Mouse (Mus musculus) CH12.LX (cell line): ENCODE results near the gene Chchd6. TPM values are rescaled to one million over a fixed set of nuclear protein-coding genes. Genes with fewer than 3 reads are reported as not detected.

ENCODE experiments used
- DNase-seq: peaks from one replicate; pipeline ENCODE4 v3.0.0-alpha.2; 2013; ENCODE audit errors: extremely low read depth
- H3K27ac ChIP-seq: 2 replicates; pipeline ENCODE4 v1.5.1; 2012; ENCODE audit warnings: low read depth, mild to moderate bottlenecking, control low read depth, moderate library complexity; ENCODE audit not compliant: insufficient read depth
- H3K27me3 ChIP-seq: replicated peaks from 2 replicates; pipeline ENCODE3; 2012; ENCODE audit warnings: inconsistent platforms
- H3K36me3 ChIP-seq, 2 experiments: replicated peaks in 1 of 2; 2 replicates each; pipeline versions ENCODE3 to v1.6.1; 2012; ENCODE audit warnings: inconsistent platforms in 1 of 2, low read length in 1 of 2, mild to moderate bottlenecking in 1 of 2, mixed read lengths in 1 of 2, moderate library complexity in 1 of 2; ENCODE audit not compliant: control insufficient read depth in 1 of 2, insufficient read depth in 1 of 2
- H3K4me1 ChIP-seq, 2 experiments: 2 replicates each; pipeline ENCODE4 v1.6.1; 2012; ENCODE audit warnings: inconsistent platforms in 1 of 2, moderate library complexity in 1 of 2; ENCODE audit not compliant: insufficient read depth in 2 of 2, control insufficient read depth in 1 of 2
- H3K4me2 ChIP-seq: 2 replicates; pipeline ENCODE4 v1.6.1; 2012; ENCODE audit warnings: low read depth, mild to moderate bottlenecking, control low read depth; ENCODE audit not compliant: poor library complexity, insufficient read depth, severe bottlenecking
- H3K4me3 ChIP-seq, 3 experiments: fragments of 150-350 bp in 1 of 3; sonication (generic) in 1 of 3; replicated peaks in 1 of 3; 2 replicates each; pipeline versions ENCODE3 to v1.5.1; 2011 to 2012; ENCODE audit warnings: low read depth in 2 of 3, low read length in 2 of 3, mild to moderate bottlenecking in 2 of 3, moderate library complexity in 2 of 3, control low read depth in 1 of 3, improper control_type of control experiment in 1 of 3, inconsistent platforms in 1 of 3, mixed read lengths in 1 of 3; ENCODE audit not compliant: poor library complexity in 1 of 3
- H3K79me2 ChIP-seq: replicated peaks from 2 replicates; pipeline ENCODE4 v1.6.1; 2012; ENCODE audit warnings: mild to moderate bottlenecking, moderate library complexity; ENCODE audit not compliant: control insufficient read depth, poor library complexity, insufficient read depth, severe bottlenecking; ENCODE audit errors: extremely low read depth
- H3K9ac ChIP-seq: 2 replicates; pipeline ENCODE4 v1.6.1; 2012; ENCODE audit warnings: low read depth, mild to moderate bottlenecking, control low read depth, moderate library complexity; ENCODE audit not compliant: insufficient read depth
- H3K9me3 ChIP-seq: replicated peaks from 2 replicates; pipeline ENCODE3; 2012; ENCODE audit warnings: low read length, inconsistent platforms, mixed read lengths
- CHD1 ChIP-seq: IDR thresholded peaks from 2 replicates; pipeline ENCODE4 v1.6.1; 2012; ENCODE audit warnings: low read depth, low read length, improper control_type of control experiment, inconsistent platforms
- ETS1 ChIP-seq: conservative IDR thresholded peaks from 2 replicates; pipeline ENCODE4 v1.6.1; 2012; ENCODE audit warnings: low read depth, mild to moderate bottlenecking, inconsistent platforms, low read length, improper control_type of control experiment, moderate library complexity
- JUND ChIP-seq: conservative IDR thresholded peaks from 2 replicates; pipeline ENCODE4 v1.6.1; 2011; ENCODE audit warnings: low read depth, low read length, improper control_type of control experiment
- MAFK ChIP-seq: IDR thresholded peaks from 2 replicates; pipeline ENCODE4 v1.6.1; 2011; ENCODE audit warnings: low read length, improper control_type of control experiment; ENCODE audit not compliant: insufficient replicate concordance
- MYC ChIP-seq: IDR thresholded peaks from 2 replicates; pipeline ENCODE4 v1.6.1; 2011; ENCODE audit warnings: low read depth, mild to moderate bottlenecking, improper control_type of control experiment, low read length
- NELFE ChIP-seq: IDR thresholded peaks from 2 replicates; pipeline ENCODE4 v1.6.1; 2011; ENCODE audit warnings: low read depth, low read length, improper control_type of control experiment
- NRF1 ChIP-seq: IDR thresholded peaks from 2 replicates; pipeline ENCODE4 v1.6.1; 2014; ENCODE audit warnings: low read depth, mild to moderate bottlenecking, inconsistent platforms, low read length, improper control_type of control experiment, moderate library complexity
- PAX5 ChIP-seq: IDR thresholded peaks from 2 replicates; pipeline ENCODE4 v1.6.1; 2012; ENCODE audit warnings: low read length, inconsistent platforms, mixed read lengths
- POLR2AphosphoS2 ChIP-seq: IDR thresholded peaks from 2 replicates; pipeline ENCODE4 v1.6.1; 2011; ENCODE audit warnings: low read depth, low read length, improper control_type of control experiment
- RCOR1 ChIP-seq: conservative IDR thresholded peaks from 2 replicates; pipeline ENCODE4 v1.6.1; 2012; ENCODE audit warnings: low read depth, mild to moderate bottlenecking, inconsistent platforms, low read length, improper control_type of control experiment
- SIN3A ChIP-seq: IDR thresholded peaks from 2 replicates; pipeline ENCODE4 v1.6.1; 2012; ENCODE audit warnings: low read length, improper control_type of control experiment, inconsistent platforms
- SMC3 ChIP-seq: IDR thresholded peaks from 2 replicates; pipeline ENCODE4 v1.6.1; 2011; ENCODE audit warnings: low read depth, low read length, improper control_type of control experiment
- TCF12 ChIP-seq: IDR thresholded peaks from 2 replicates; pipeline ENCODE4 v1.6.1; 2014; ENCODE audit warnings: low read depth, mild to moderate bottlenecking, inconsistent platforms, low read length, improper control_type of control experiment
- UBTF ChIP-seq: IDR thresholded peaks from 2 replicates; pipeline ENCODE4 v1.6.1; 2012; ENCODE audit warnings: low read depth, mild to moderate bottlenecking, inconsistent platforms, low read length, improper control_type of control experiment, moderate library complexity
- USF1 ChIP-seq: IDR thresholded peaks from 2 replicates; pipeline ENCODE4 v1.6.1; 2014; ENCODE audit warnings: low read depth, mild to moderate bottlenecking, inconsistent platforms, low read length, improper control_type of control experiment
- USF2 ChIP-seq: conservative IDR thresholded peaks from 2 replicates; pipeline ENCODE4 v1.6.1; 2011; ENCODE audit warnings: low read depth, low read length, improper control_type of control experiment
- ZC3H11A ChIP-seq: IDR thresholded peaks from 2 replicates; pipeline ENCODE4 v1.6.1; 2012; ENCODE audit warnings: low read depth, mild to moderate bottlenecking, inconsistent platforms, low read length, improper control_type of control experiment
- ZNF384 ChIP-seq: IDR thresholded peaks from 2 replicates; pipeline ENCODE4 v1.6.1; 2012; ENCODE audit warnings: low read depth, low read length, improper control_type of control experiment, inconsistent platforms
- dilution Hi-C: fragments of 300-500 bp; cut with MboI; formaldehyde crosslinking; loops from 2 replicates; pipeline ENCODE4 v1.14.3; 2020; ENCODE audit warnings: low sequenced_read_pairs; ENCODE audit not compliant: extremely low pct_unique_long_range_greater_than_20kb, extremely low pct_ligation_motif_present
- in situ Hi-C: fragments of 300-500 bp; cut with MboI; formaldehyde crosslinking; loops from 3 replicates; pipeline ENCODE4 v1.14.3; 2019; ENCODE audit warnings: low sequenced_read_pairs, low pct_ligation_motif_present, low pct_unique_long_range_greater_than_20kb, mixed read lengths
- polyA plus RNA-seq: library from polyadenylated mRNA; unstranded; fragments of >175 nt; gene quantifications from 2 replicates; pipeline ENCODE4 v1.2.1, GENCODE M21; 2012; ENCODE audit warnings: low read depth; ENCODE audit not compliant: insufficient read length
- total RNA-seq, 2 experiments: library from RNA; depleted of rRNA; stranded (reverse); fragments of 300-350 nt in 1 of 2; fragments of >200 nt in 1 of 2; gene quantifications; 2 replicates each; pipeline ENCODE4 v1.2.3; 2012 to 2014

Chchd6 gene
- total and polyA plus RNA-seq, 3 experiments, result 33.3 to 41.5 (median 41.3) TPM

DNA sequence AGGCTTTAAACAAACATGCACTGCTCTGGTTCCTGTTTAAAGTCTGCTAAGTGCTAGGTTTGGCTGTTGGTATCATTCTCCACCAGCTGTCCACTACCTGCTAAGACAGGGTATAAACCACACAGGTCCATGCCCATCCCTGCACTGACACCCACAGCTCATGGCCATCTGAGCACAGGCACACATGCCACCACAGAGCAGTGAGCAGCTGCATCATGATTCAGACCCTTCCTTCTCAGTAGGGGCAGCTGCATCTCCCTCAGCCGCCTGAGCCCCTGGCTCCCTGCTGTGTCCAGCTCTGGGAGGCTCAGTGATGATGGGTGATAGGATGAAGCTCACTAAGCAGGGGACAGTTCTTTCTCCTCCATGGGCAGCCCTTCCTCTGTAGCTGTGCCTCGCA, 217.2 kb downstream of the Chchd6 start:
- H3K9ac ChIP-seq, result no peak overlapping the region
- in situ Hi-C loops, result no loop called here
- no peaks in the 10 kb centered on the region for H3K79me2 ChIP-seq
- no peak overlapping the region for H3K27ac ChIP-seq
- TF ChIP-seq ZNF384 (no peak), USF2 (no peak), USF1 (no peak), UBTF (no peak), POLR2AphosphoS2 (no peak), JUND (no peak), RCOR1 (no peak), NRF1 (no peak), SMC3 (no peak), SIN3A (no peak), NELFE (no peak), TCF12 (no peak), ETS1 (no peak), ZC3H11A (no peak), PAX5 (no peak), MAFK (no peak), CHD1 (no peak), MYC (no peak)
- TF ChIP-seq, all 38 proteins: peak for 0
- DNase-seq, result no peak
- H3K27me3 ChIP-seq, result no peaks in the 10 kb centered on the region
- H3K9me3 ChIP-seq, result no peaks in the 10 kb centered on the region
- H3K4me2 ChIP-seq, result no peak overlapping the region
- peaks cover 0 to 10% of the 10 kb centered on the region in 2 experiments; a peak in 2 of 4 replicates for H3K4me1 ChIP-seq
- no peak overlapping the region for H3K4me3 ChIP-seq
- dilution Hi-C loops, result no loop called here
- peaks cover 0 to 15% of the 10 kb centered on the region in 2 experiments for H3K36me3 ChIP-seq

DNA sequence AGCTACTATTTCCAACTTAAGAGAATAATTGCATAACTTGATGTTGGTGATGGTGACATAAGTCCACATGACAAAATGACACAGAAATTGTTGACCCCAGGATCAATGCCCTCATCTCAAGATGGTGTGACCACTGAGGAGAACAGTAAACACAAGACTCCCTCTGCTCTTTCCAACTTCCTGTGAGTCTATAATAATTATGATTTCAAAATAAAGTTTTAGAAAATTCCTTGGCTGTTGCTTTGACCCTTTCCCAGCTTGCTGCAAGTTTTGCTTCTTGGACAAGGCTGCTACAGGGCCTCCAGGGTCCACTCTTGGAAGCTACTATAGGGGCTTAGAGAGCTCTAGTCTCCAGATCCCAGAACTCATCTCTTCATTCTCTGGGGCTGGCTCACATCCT, 226.6 kb downstream of the Chchd6 start:
- in situ Hi-C loops, result no loop called here
- no peaks in the 10 kb centered on the region for H3K79me2 ChIP-seq
- DNase-seq, result no peak
- no peak overlapping the region for H3K9ac ChIP-seq
- H3K4me2 ChIP-seq, result no peak overlapping the region
- H3K27ac ChIP-seq, result no peak overlapping the region
- no peak for TF ChIP-seq TCF12
- no peak for TF ChIP-seq MYC
- TF ChIP-seq SIN3A, result no peak
- no peak overlapping the region for H3K4me3 ChIP-seq
- no peaks in the 10 kb centered on the region for H3K27me3 ChIP-seq
- H3K4me1 ChIP-seq, result peaks cover 3 to 9% of the 10 kb centered on the region in 2 experiments; a peak in 3 of 4 replicates
- no peaks in the 10 kb centered on the region for H3K9me3 ChIP-seq
- H3K36me3 ChIP-seq, result no peaks in the 10 kb centered on the region
- dilution Hi-C loops, result no loop called here
